Mouse (Mus musculus) brain, embryonic 14.5 days (tissue): ENCODE measurements around the gene Cplx3.

ENCODE experiments used
- CTCF ChIP-seq: fragments of 200-500 bp; IDR thresholded peaks from 2 replicates; pipeline ENCODE4 v1.5.1; 2012; ENCODE audit warnings: inconsistent platforms, mild to moderate bottlenecking, moderate library complexity, borderline replicate concordance; ENCODE audit not compliant: insufficient read depth, insufficient read length; ENCODE audit errors: extremely low read depth
- POLR2A ChIP-seq: fragments of 200-500 bp; IDR thresholded peaks from 2 replicates; pipeline ENCODE4 v1.6.1; 2012; ENCODE audit warnings: mild to moderate bottlenecking, inconsistent platforms, borderline replicate concordance; ENCODE audit not compliant: poor library complexity, insufficient read depth, insufficient read length, severe bottlenecking; ENCODE audit errors: extremely low read depth

GRCm38 (mm10) chr9:57650786-57651311 lies 44.8 kb upstream of the Cplx3 start:
- TF ChIP-seq CTCF (no peak), POLR2A (no peak)
